Mouse (Mus musculus): ENCODE results near the gene Nr2c2ap. TPM values are rescaled to one million over a fixed set of nuclear protein-coding genes. Genes with fewer than 3 reads are reported as not detected.

Gene Nr2c2ap
- 29.3 and 31.3 TPM in 2 replicates for polyA plus RNA-seq (2015; fragmentation: Nextera tagmentation; extraction: Ambion mirVana)

DNA sequence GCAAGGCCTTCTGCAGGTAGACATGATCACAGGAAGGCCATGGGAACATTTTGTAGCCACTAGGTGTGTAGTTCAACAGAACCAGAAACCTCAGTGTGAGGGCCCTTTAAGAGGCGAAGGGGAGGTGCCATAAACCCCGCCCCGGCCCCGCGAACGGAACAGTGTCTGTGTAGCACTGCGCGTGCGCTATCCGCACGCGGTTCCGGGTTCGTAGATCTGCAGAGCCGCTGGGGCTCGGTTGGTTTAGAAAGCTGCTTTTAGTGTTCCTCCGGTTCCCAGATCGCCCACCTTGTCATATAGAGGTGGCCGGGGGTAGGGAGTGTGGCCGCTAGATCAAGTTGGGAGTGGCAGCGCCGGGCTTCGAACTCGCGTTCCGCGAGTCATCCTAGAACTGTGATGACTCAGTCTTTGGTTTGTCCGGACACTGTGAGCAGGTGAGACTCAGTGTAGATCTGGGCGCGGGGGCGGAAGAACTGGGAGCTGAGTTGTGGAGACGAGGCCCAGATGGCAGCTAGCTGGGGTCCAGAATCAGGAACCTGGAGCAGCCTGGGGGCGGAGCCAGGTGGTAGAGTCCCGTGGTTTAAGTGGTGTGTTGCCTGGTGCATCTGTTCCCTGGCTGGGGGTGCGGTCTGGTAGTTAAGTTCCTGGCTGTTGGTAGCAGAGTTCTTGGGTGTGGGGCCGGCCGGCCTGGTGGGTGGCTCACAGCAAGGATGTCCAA lies at the start of gene Nr2c2ap:
Nr2c2ap (plus strand) TSS at position 168 of the 718 bp plus-strand sequence.

DNA sequence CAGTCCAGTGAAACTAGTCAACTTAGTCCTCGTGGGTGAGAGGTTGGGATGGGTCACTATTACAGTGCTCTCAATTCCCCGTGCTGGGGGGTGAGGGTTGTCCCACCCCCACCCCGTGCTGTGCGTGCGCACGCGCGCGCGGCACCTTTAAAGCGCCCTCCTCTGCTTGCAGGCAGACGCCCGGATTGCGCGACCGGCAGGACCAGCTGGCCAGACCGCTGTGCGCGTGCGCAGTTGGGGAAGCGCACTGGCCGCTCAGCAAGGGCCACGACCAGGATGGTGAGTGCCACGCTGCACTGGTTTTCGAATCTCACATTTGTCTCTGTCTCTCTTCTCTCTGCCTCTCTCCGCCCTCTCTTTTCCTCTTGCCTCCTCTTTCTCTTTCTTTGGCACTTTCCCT lies 47.8 kb upstream of the Nr2c2ap start, which contains the start of gene Hapln4:
Hapln4 (plus strand) TSS at position 173 of the 400 bp plus-strand sequence.

DNA sequence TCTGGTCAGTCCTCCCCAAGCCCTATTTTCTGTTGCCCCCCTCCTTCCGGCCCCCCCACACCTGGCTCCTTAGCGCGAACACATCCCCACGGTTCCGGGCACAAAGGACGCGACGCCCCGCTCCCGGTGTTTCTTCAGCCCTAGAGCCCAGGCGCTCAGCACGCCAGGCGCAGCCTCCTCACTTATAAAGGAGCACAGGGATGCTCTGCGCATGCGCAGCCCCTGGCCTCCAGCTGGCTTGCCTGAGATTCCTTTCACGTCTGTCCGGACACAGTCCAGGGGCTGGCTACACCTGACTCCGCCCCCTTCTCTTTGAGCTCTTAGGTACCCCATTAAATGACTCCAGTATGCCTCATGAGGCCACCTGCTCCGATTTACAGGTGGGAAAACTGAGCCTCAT lies 10.5 kb upstream of the Nr2c2ap start, which contains the start of gene Ncan:
Ncan (minus strand) TSS at position 207 of the 400 bp plus-strand sequence.

DNA sequence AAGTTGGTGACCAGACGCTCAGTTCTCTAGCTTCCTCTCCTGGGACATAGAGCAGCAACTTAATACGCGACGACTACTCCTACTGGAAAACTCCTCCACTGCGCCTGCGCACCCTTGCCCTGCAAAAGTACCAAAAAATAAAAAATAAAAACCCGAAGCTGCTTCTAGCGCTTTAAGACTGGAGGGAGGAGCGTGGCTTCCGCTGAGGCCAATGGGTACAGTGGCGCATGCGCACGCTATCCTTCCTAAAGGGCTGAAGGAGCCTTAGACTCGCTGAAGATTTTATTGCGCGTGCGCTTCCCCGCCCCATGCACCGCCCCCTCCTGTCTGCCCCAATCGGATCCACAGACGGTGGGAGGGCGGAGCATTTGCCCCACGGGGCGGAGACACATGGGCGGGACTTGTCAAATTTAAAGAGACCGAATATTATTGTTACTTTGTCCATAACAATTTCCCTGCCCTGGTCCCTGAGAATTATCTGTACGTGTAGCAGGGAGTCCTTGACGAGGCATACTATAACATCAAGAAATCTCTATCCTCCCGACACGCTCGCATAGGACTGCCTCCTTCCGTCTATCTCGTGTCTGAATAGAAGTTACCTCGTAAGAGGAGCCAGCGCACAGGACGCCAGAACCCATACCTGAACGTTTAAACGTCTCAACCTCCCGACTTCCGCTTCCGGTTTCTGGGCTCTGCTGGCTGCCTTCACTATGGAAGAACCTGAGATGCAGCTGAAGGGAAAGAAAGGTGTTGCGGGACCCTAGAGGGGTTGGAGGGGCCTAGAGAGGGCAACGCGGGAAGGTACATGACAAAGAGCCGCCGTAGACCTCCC lies 8.1 kb downstream of the Nr2c2ap start, which contains the start of the genes Rfxank, Borcs8 and Mef2b:
Rfxank (minus strand) TSS at position 129 of the 832 bp plus-strand sequence.
Borcs8 (plus strand) TSS at position 474 of the 832 bp plus-strand sequence.
Mef2b (plus strand) TSS at position 686 of the 832 bp plus-strand sequence.

DNA sequence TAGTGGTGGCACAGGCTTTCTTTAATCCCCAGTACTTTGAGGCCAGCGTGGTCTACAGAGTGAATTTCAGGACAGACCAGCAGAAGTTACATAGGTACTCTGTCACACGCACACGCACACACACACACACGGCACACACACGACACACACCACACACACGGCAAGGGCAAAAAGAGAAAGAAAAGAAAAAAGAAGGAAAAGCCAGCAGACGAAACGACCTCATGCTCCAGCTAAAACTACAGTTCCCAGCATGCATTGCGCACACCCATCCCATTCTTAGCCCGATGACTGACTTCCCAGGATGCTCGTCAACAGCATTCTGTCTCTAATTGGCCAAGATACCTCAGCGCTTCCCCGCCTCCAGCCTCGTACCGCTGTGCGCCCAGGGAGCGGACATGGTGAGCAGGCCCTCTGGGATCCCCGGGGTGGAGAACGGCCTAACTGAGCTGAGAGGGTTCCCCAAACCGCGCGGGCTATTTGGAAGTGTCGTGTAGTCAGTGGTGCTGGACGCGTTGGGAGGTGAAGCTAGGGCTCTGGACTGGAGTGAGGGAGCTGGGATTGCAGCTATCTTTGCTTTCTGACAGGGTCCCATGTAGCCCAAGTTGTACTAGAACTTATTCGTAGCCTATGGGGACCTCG lies 41.0 kb downstream of the Nr2c2ap start, which contains the start of gene Tmem161a:
Tmem161a (plus strand) TSS at position 314 of the 639 bp plus-strand sequence.

Small RNAs within 50 kb of the gene (microRNA-seq; reads per million reads assigned to microRNA genes)
- gene Mir7066: not detected

Other genes with a start within 250 kb of the Nr2c2ap start
- 0.46 and 0.52 TPM in 2 replicates for gene Cilp2, start 243.6 kb upstream of the Nr2c2ap start, polyA plus RNA-seq (2015; fragmentation: Nextera tagmentation; extraction: Ambion mirVana)
- gene Tssk6, start 229.1 kb upstream of the Nr2c2ap start, polyA plus RNA-seq (2015; fragmentation: Nextera tagmentation; extraction: Ambion mirVana): 2.2 and 2.3 TPM in 2 replicates
- gene Ndufa13, start 228.8 kb upstream of the Nr2c2ap start, polyA plus RNA-seq (2015; fragmentation: Nextera tagmentation; extraction: Ambion mirVana): 222 and 227 TPM in 2 replicates
- gene Yjefn3, start 228.6 kb upstream of the Nr2c2ap start, polyA plus RNA-seq (2015; fragmentation: Nextera tagmentation; extraction: Ambion mirVana): 1.3 and 2.2 TPM in 2 replicates
- gene Gatad2a, start 134.9 kb upstream of the Nr2c2ap start, polyA plus RNA-seq (2015; fragmentation: Nextera tagmentation; extraction: Ambion mirVana): 26.5 and 27.4 TPM in 2 replicates
- 26.6 and 28.0 TPM in 2 replicates for gene Mau2, start 88.6 kb upstream of the Nr2c2ap start, polyA plus RNA-seq (2015; fragmentation: Nextera tagmentation; extraction: Ambion mirVana)
- gene Sugp1, start 88.5 kb upstream of the Nr2c2ap start, polyA plus RNA-seq (2015; fragmentation: Nextera tagmentation; extraction: Ambion mirVana): 22.9 and 23.3 TPM in 2 replicates
- gene Tm6sf2, start 58.4 kb upstream of the Nr2c2ap start, polyA plus RNA-seq (2015; fragmentation: Nextera tagmentation; extraction: Ambion mirVana): 0.14 TPM in 1 of 2 replicates, not detected in the other
- 0.04 TPM in 2 replicates for gene Hapln4, start 47.9 kb upstream of the Nr2c2ap start, polyA plus RNA-seq (2015; fragmentation: Nextera tagmentation; extraction: Ambion mirVana)
- gene Ncan, start 10.5 kb upstream of the Nr2c2ap start, polyA plus RNA-seq (2015; fragmentation: Nextera tagmentation; extraction: Ambion mirVana): 0.10 and 0.16 TPM in 2 replicates
- gene Rfxank, start 7.8 kb downstream of the Nr2c2ap start, polyA plus RNA-seq (2015; fragmentation: Nextera tagmentation; extraction: Ambion mirVana): 7.5 and 7.9 TPM in 2 replicates
- 30.9 and 33.6 TPM in 2 replicates for gene Borcs8, start 8.2 kb downstream of the Nr2c2ap start, polyA plus RNA-seq (2015; fragmentation: Nextera tagmentation; extraction: Ambion mirVana)
- gene Mef2b, start 8.4 kb downstream of the Nr2c2ap start, polyA plus RNA-seq (2015; fragmentation: Nextera tagmentation; extraction: Ambion mirVana): 0.24 and 0.37 TPM in 2 replicates
- 38.0 and 43.3 TPM in 2 replicates for gene Tmem161a, start 41.0 kb downstream of the Nr2c2ap start, polyA plus RNA-seq (2015; fragmentation: Nextera tagmentation; extraction: Ambion mirVana)
- gene Slc25a42, start 81.0 kb downstream of the Nr2c2ap start, polyA plus RNA-seq (2015; fragmentation: Nextera tagmentation; extraction: Ambion mirVana): 2.6 and 2.7 TPM in 2 replicates
- gene Sugp2, start 102.9 kb downstream of the Nr2c2ap start, polyA plus RNA-seq (2015; fragmentation: Nextera tagmentation; extraction: Ambion mirVana): 11.8 and 12.9 TPM in 2 replicates
- 13.7 and 14.2 TPM in 2 replicates for gene Armc6, start 103.1 kb downstream of the Nr2c2ap start, polyA plus RNA-seq (2015; fragmentation: Nextera tagmentation; extraction: Ambion mirVana)
- 17.3 and 19.4 TPM in 2 replicates for gene Homer3, start 151.5 kb downstream of the Nr2c2ap start, polyA plus RNA-seq (2015; fragmentation: Nextera tagmentation; extraction: Ambion mirVana)
- 27.6 and 29.6 TPM in 2 replicates for gene Ddx49, start 171.2 kb downstream of the Nr2c2ap start, polyA plus RNA-seq (2015; fragmentation: Nextera tagmentation; extraction: Ambion mirVana)
- gene Cope, start 171.2 kb downstream of the Nr2c2ap start, polyA plus RNA-seq (2015; fragmentation: Nextera tagmentation; extraction: Ambion mirVana): 272 and 328 TPM in 2 replicates
- 0.99 and 1.0 TPM in 2 replicates for gene Cers1, start 184.4 kb downstream of the Nr2c2ap start, polyA plus RNA-seq (2015; fragmentation: Nextera tagmentation; extraction: Ambion mirVana)
- 0.39 and 0.50 TPM in 2 replicates for gene Gdf1, start 198.5 kb downstream of the Nr2c2ap start, polyA plus RNA-seq (2015; fragmentation: Nextera tagmentation; extraction: Ambion mirVana)
- 8.0 and 8.6 TPM in 2 replicates for gene Upf1, start 221.9 kb downstream of the Nr2c2ap start, polyA plus RNA-seq (2015; fragmentation: Nextera tagmentation; extraction: Ambion mirVana)
- 0.15 and 0.18 TPM in 2 replicates for gene Comp, start 242.2 kb downstream of the Nr2c2ap start, polyA plus RNA-seq (2015; fragmentation: Nextera tagmentation; extraction: Ambion mirVana)